Comparison of ENCODE assay signal across 33 mouse cellular contexts in genomic region chr4:46043361-46043760, GRCm38 (mm10). TPM values are rescaled to one million over a fixed set of nuclear protein-coding genes. Genes with fewer than 3 reads are reported as not detected.
DNase-seq lines count a peak whose midpoint lies in the region; ATAC-seq and TF ChIP-seq lines count a peak whose summit lies in the region.
"Had no signal": no experiment of that assay in that cellular context is flagged by ENCODE, and none has a peak within 500 bp of the region (broad histone marks: within the 10 kb centered on the region; RNA-seq: fewer than 3 reads in every experiment).

No protein-coding gene starts in this region.

- H3K4me3 ChIP-seq in gastrocnemius, adult 2 months = peak overlapping the region; percentile 28
- H3K4me3 ChIP-seq in heart, embryonic 14.5 days (ENCODE audit: control insufficient read depth in 1 of 2, insufficient read depth in 1 of 2, low read depth in 1 of 2, low read length in 2 of 2) = peak overlapping the region in 1 of 2 experiments; percentile 87; a peak in 2 of 4 replicates
- no peak overlapping the region for H3K4me3 ChIP-seq in midbrain, embryonic 10.5 days
- H3K4me3 ChIP-seq in midbrain, embryonic 16.5 days (ENCODE audit: low read depth, low read length) = no peak overlapping the region
- H3K4me3 ChIP-seq: embryonic facial prominence, embryonic 12.5 days; hindbrain, embryonic 10.5 days; hindbrain, embryonic 15.5 days; kidney, embryonic 15.5 days; layer of hippocampus, adult 2 months; left cerebral cortex, adult 2 months; limb, embryonic 13.5 days; midbrain, embryonic 15.5 days; neural tube, embryonic 12.5 days had no signal

- peaks cover 41 to 66% of the 10 kb centered on the region in 2 experiments for H3K4me1 ChIP-seq in heart, embryonic 14.5 days (ENCODE audit: control insufficient read depth in 2 of 2, insufficient read depth in 2 of 2, low read length in 2 of 2)
- H3K4me1 ChIP-seq in midbrain, embryonic 10.5 days = peaks cover 44% of the 10 kb centered on the region
- H3K4me1 ChIP-seq in midbrain, embryonic 16.5 days (ENCODE audit: control insufficient read depth, insufficient read depth, low read length) = peaks cover 9% of the 10 kb centered on the region; the same call in 1 of the 2 replicates

- H3K9ac ChIP-seq in heart, embryonic 14.5 days (ENCODE audit: low read length) = peak overlapping the region; percentile 99
- no peak overlapping the region for H3K9ac ChIP-seq in midbrain, embryonic 16.5 days (ENCODE audit: low read depth, low read length)
- H3K9ac ChIP-seq: embryonic facial prominence, embryonic 12.5 days; hindbrain, embryonic 15.5 days; kidney, embryonic 15.5 days; limb, embryonic 13.5 days; midbrain, embryonic 15.5 days; neural tube, embryonic 12.5 days had no signal

- WGBS in heart, embryonic 14.5 days = 26% methylated on average over 8 of the region's 8 CpGs
- WGBS in midbrain, embryonic 10.5 days = 91% methylated on average over 8 of the region's 8 CpGs
- WGBS in midbrain, embryonic 16.5 days = 87% methylated on average over 8 of the region's 8 CpGs

- no peaks in the 10 kb centered on the region for H3K27me3 ChIP-seq in heart, embryonic 14.5 days (ENCODE audit: control insufficient read depth, insufficient read depth, low read length)
- peaks cover 44% of the 10 kb centered on the region for H3K27me3 ChIP-seq in midbrain, embryonic 10.5 days (ENCODE audit: low read depth, poor library complexity, severe bottlenecking)
- peaks cover 25% of the 10 kb centered on the region; the same call in 1 of the 2 replicates for H3K27me3 ChIP-seq in midbrain, embryonic 16.5 days (ENCODE audit: control insufficient read depth, insufficient read depth, low read depth, low read length)

- no peak for TF ChIP-seq CTCF in gastrocnemius, adult 2 months (IDR thresholded peaks at IDR 0.05)

- no peaks in the 10 kb centered on the region for H3K9me3 ChIP-seq in heart, embryonic 14.5 days (ENCODE audit: control insufficient read depth, low read length)
- no peaks in the 10 kb centered on the region for H3K9me3 ChIP-seq in midbrain, embryonic 10.5 days (replicated peaks)
- no peaks in the 10 kb centered on the region for H3K9me3 ChIP-seq in midbrain, embryonic 16.5 days (replicated peaks; ENCODE audit: control insufficient read depth, low read length, poor library complexity, severe bottlenecking)
- H3K9me3 ChIP-seq: embryonic facial prominence, embryonic 12.5 days; G1E; hindbrain, embryonic 10.5 days; hindbrain, embryonic 15.5 days; kidney, embryonic 15.5 days; limb, embryonic 13.5 days; midbrain, embryonic 15.5 days; neural tube, embryonic 12.5 days had no signal

- H3K36me3 ChIP-seq in heart, embryonic 14.5 days (ENCODE audit: control insufficient read depth, insufficient read depth, low read length) = peaks cover 18% of the 10 kb centered on the region
- no peaks in the 10 kb centered on the region for H3K36me3 ChIP-seq in midbrain, embryonic 10.5 days
- H3K36me3 ChIP-seq in midbrain, embryonic 16.5 days (ENCODE audit: control insufficient read depth, insufficient read depth, low read length) = no peaks in the 10 kb centered on the region
- H3K36me3 ChIP-seq: embryonic facial prominence, embryonic 12.5 days; G1E; hindbrain, embryonic 10.5 days; hindbrain, embryonic 15.5 days; kidney, embryonic 15.5 days; limb, embryonic 13.5 days; midbrain, embryonic 15.5 days; neural tube, embryonic 12.5 days had no signal

- H3K4me2 ChIP-seq in heart, embryonic 14.5 days (ENCODE audit: low read length) = peak overlapping the region; percentile 77
- no peak overlapping the region for H3K4me2 ChIP-seq in midbrain, embryonic 16.5 days (ENCODE audit: low read length)
- H3K4me2 ChIP-seq: embryonic facial prominence, embryonic 12.5 days; hindbrain, embryonic 15.5 days; kidney, embryonic 15.5 days; midbrain, embryonic 15.5 days; neural tube, embryonic 12.5 days had no signal

- ATAC-seq in heart, embryonic 14.5 days (ENCODE audit: insufficient number of reproducible peaks, insufficient read depth, low FRiP score, low read depth) = no peak
- ATAC-seq in midbrain, embryonic 16.5 days = no peak
- ATAC-seq: forebrain, embryonic 16.5 days; midbrain, embryonic 15.5 days had no signal

- peak; percentile 58 for DNase-seq in gastrocnemius, adult 2 months
- DNase-seq in gastrocnemius, adult 18-20 months (ENCODE audit: low spot score) = no peak
- no peak for DNase-seq in heart, postnatal 14 days
- DNase-seq in midbrain, embryonic 10.5 days (ENCODE audit: low spot score) = no peak
- DNase-seq in skeletal muscle tissue, adult 2 months (ENCODE audit: low read depth, low spot score) = peak; percentile 78
- no peak for DNase-seq in cerebellum, adult 9-11 months
- DNase-seq: adrenal gland, postnatal 10 days; cerebellum, adult 11 months; cerebellum, adult 9-10 months; embryo, embryonic 11 days; gastrocnemius, postnatal 10 days; kidney, adult 18-20 months; kidney, postnatal 36 days; lung, adult 2 months; lung, postnatal 10 days; right cerebral cortex, adult 18-20 months; thymus, adult 2 months; thymus, postnatal 36 days had no signal

- H3K27ac ChIP-seq in gastrocnemius, adult 2 months = peak overlapping the region; percentile 99
- H3K27ac ChIP-seq in heart, embryonic 14.5 days (replicated peaks in 1 of 2; ENCODE audit: control insufficient read depth in 1 of 2, insufficient read depth in 1 of 2, low read depth in 2 of 2, low read length in 2 of 2) = peak overlapping the region; percentile 92 to 99; a peak in 3 of 4 replicates
- H3K27ac ChIP-seq in midbrain, embryonic 10.5 days (replicated peaks) = 0 out of 2 replicates have a peak overlapping the region, but pooled peaks have one; percentile 49
- no peak overlapping the region for H3K27ac ChIP-seq in midbrain, embryonic 16.5 days (ENCODE audit: low read length)
- H3K27ac ChIP-seq: embryonic facial prominence, embryonic 12.5 days; hindbrain, embryonic 10.5 days; hindbrain, embryonic 15.5 days; kidney, embryonic 15.5 days; layer of hippocampus, adult 2 months; left cerebral cortex, adult 2 months; limb, embryonic 13.5 days; macrophage; midbrain, embryonic 15.5 days; neural tube, embryonic 12.5 days; stomach, postnatal 0 days had no signal

- intact Hi-C loops in gastrocnemius, adult 2 months (cut with DNase I) = no loop called here
- intact Hi-C loops in heart, postnatal 14 days (cut with DNase I) = loop anchor here (5.0 kb wide), 1 partner anchor 59 kb away; no protein-coding TSS in a partner anchor

RNA-seq across cellular contexts. Expression of gene Tmod1, which starts 4.6 kb away (rescaled TPM):
- total RNA-seq in gastrocnemius, adult 2 months (2021) = 100 to 1,000 TPM; 173 to 208 TPM
- total RNA-seq in gastrocnemius, adult 18-20 months (2021) = 100 to 1,000 TPM; 163 to 194 TPM
- polyA plus RNA-seq in heart, embryonic 14.5 days (2014; fragmentation: Nextera tagmentation; extraction: Ambion mirVana) = 220 and 230 TPM in 2 replicates
- total RNA-seq in heart, postnatal 14 days (2021) = 100 to 1,000 TPM; 279 to 283 TPM
- 1.6 and 3.0 TPM in 2 replicates for polyA plus RNA-seq in midbrain, embryonic 10.5 days (2016; fragmentation: Nextera tagmentation; extraction: Ambion mirVana)
- polyA plus RNA-seq in midbrain, embryonic 16.5 days (2015; fragmentation: Nextera tagmentation; extraction: Ambion mirVana) = 0.80 and 0.85 TPM in 2 replicates

Comparison
In these comparisons a context has a peak if more than half of its experiments do, and no peak if none do; other contexts are left out.
1. DNase-seq: peak in gastrocnemius, adult 2 months (single experiment) and skeletal muscle tissue, adult 2 months (single experiment); none in gastrocnemius, adult 18-20 months (single experiment), heart, postnatal 14 days (0 of 2), midbrain, embryonic 10.5 days (single experiment) and cerebellum, adult 9-11 months (single experiment).